Comparison of ENCODE assay signal across 8 mouse cellular contexts in the genomic region with DNA sequence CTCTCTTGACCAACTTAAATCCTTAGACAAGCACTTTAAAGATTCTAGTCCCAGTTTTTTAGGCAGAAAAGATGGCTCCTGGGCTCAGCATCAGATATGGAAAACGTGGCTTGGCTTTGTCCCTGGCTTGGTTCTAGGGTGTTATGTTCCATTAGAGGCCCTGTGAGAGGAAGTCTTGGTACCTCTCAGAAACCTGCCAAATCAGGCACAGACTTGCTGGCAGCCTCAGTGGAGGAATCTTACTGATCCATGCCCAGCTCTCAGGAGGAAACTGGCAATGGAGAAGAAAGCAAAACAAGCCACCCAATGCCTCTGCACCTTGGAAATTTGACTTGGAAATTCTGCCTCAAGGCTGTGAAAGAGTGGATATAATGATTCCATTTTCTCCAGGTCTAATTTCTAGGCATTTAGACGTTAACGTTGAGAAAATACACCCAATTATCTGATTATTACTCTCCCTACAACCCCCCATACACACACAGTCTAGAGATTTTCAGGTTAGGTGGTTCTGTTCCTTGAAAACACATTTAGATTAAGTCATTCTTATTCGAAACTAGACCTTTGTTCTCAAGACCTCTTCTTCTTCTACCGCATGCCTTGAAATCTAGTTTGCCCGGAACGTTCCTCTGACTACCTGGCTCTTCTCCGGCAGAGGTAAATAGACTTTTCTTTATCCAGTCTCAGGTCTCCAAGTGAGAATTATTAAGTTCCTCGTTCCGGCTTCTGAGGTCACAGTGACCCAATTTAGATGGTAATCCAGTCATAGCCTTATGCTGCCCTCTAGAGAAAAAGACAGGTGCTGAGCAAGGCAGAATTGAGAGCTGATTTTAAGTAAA. TPM values are rescaled to one million over a fixed set of nuclear protein-coding genes. Genes with fewer than 3 reads are reported as not detected.
DNase-seq lines count a peak whose midpoint lies in the region; ATAC-seq and TF ChIP-seq lines count a peak whose summit lies in the region.

No protein-coding gene starts in this region.

- TF ChIP-seq CTCF in Patski (IDR thresholded peaks at IDR 0.05): peak; percentile 71

- H3K36me3 ChIP-seq in heart, embryonic 12.5 days: peaks cover 14% of the 10 kb centered on the region
- peaks cover 11% of the 10 kb centered on the region; the same call in 1 of the 2 replicates for H3K36me3 ChIP-seq in embryonic facial prominence, embryonic 13.5 days
- H3K36me3 ChIP-seq in hindbrain, embryonic 14.5 days (replicated peaks; ENCODE audit: control insufficient read depth, insufficient read depth): peaks cover 7% of the 10 kb centered on the region; the same call in 1 of the 2 replicates
- H3K36me3 ChIP-seq in limb, embryonic 15.5 days: peaks cover 6% of the 10 kb centered on the region; the same call in 1 of the 2 replicates

- no peak overlapping the region for H3K27ac ChIP-seq in heart, embryonic 12.5 days (ENCODE audit: poor library complexity, severe bottlenecking)
- H3K27ac ChIP-seq in embryonic facial prominence, embryonic 13.5 days: peak overlapping the region; percentile 78
- peak overlapping the region; percentile 23; the same call in 1 of the 2 replicates for H3K27ac ChIP-seq in hindbrain, embryonic 14.5 days
- H3K27ac ChIP-seq in limb, embryonic 15.5 days: peak overlapping the region; percentile 84

- in situ Hi-C loops in Patski (cut with MboI; ENCODE audit: low pct_unique_long_range_greater_than_20kb): no loop called here

- H3K27me3 ChIP-seq in heart, embryonic 12.5 days (replicated peaks): no peaks in the 10 kb centered on the region
- no peaks in the 10 kb centered on the region for H3K27me3 ChIP-seq in Patski
- H3K27me3 ChIP-seq in embryonic facial prominence, embryonic 13.5 days: no peaks in the 10 kb centered on the region
- H3K27me3 ChIP-seq in hindbrain, embryonic 14.5 days (ENCODE audit: control insufficient read depth, insufficient read depth, low read length): no peaks in the 10 kb centered on the region
- no peaks in the 10 kb centered on the region for H3K27me3 ChIP-seq in limb, embryonic 15.5 days

- ATAC-seq in heart, embryonic 12.5 days (ENCODE audit: insufficient number of reproducible peaks, low FRiP score): no peak
- ATAC-seq in Patski: peak; percentile 69
- ATAC-seq in embryonic facial prominence, embryonic 13.5 days (ENCODE audit: insufficient number of reproducible peaks, insufficient read depth, low FRiP score, low TSS enrichment, low read depth): peak; percentile 82; the same call in 1 of the 2 replicates
- peak; percentile 77 for ATAC-seq in hindbrain, embryonic 14.5 days (ENCODE audit: low FRiP score)
- peak; percentile 82 for ATAC-seq in limb, embryonic 15.5 days (ENCODE audit: insufficient number of reproducible peaks, low FRiP score, low TSS enrichment, low read depth)

- CTCF ChIA-PET in Patski (lab: Charles Lee): interaction anchor here (0.6 to 2.1 kb wide), 11 partner anchors 9 to 237 kb away, joined by 3 to 18 read pairs (median 4); no protein-coding TSS in a partner anchor

- H3K9me3 ChIP-seq in heart, embryonic 12.5 days (replicated peaks): no peaks in the 10 kb centered on the region
- no peaks in the 10 kb centered on the region for H3K9me3 ChIP-seq in embryonic facial prominence, embryonic 13.5 days
- H3K9me3 ChIP-seq in hindbrain, embryonic 14.5 days (ENCODE audit: control insufficient read depth, low read length): no peaks in the 10 kb centered on the region
- H3K9me3 ChIP-seq in limb, embryonic 15.5 days: no peaks in the 10 kb centered on the region

- POLR2A ChIA-PET in Patski (lab: Charles Lee): interaction anchor here (0.7 kb wide), 1 partner anchor 11 kb away, joined by 5 read pairs; no protein-coding TSS in a partner anchor

- 42% methylated on average over 10 of the region's 10 CpGs for WGBS in heart, embryonic 12.5 days
- 21% methylated on average over 10 of the region's 10 CpGs for WGBS in embryonic facial prominence, embryonic 13.5 days
- WGBS in hindbrain, embryonic 14.5 days: 29% methylated on average over 10 of the region's 10 CpGs
- 26% methylated on average over 10 of the region's 10 CpGs for WGBS in limb, embryonic 15.5 days

- 0 out of 2 replicates have a peak, but pooled peaks cover 4% of the 10 kb centered on the region for H3K4me1 ChIP-seq in heart, embryonic 12.5 days (replicated peaks)
- peaks cover 16% of the 10 kb centered on the region for H3K4me1 ChIP-seq in embryonic facial prominence, embryonic 13.5 days
- peaks cover 7% of the 10 kb centered on the region; the same call in 1 of the 2 replicates for H3K4me1 ChIP-seq in hindbrain, embryonic 14.5 days (replicated peaks; ENCODE audit: control insufficient read depth, insufficient read depth, low read length)
- no peaks in the 10 kb centered on the region; the same call in 1 of the 2 replicates for H3K4me1 ChIP-seq in limb, embryonic 15.5 days

- DNase-seq in heart, adult 18-20 months: peak; percentile 46 to 55
- DNase-seq in Patski (ENCODE audit: low read depth, low spot score): no peak
- DNase-seq in hindbrain, embryonic 14.5 days (ENCODE audit: low spot score): peak; percentile 76
- peak; percentile 59 for DNase-seq in retina, adult 2 months (ENCODE audit: low read depth, low spot score)
- no peak for DNase-seq in spleen, postnatal 14 days (ENCODE audit: low spot score in 2 of 2)

- H3K9ac ChIP-seq in heart, embryonic 12.5 days: no peak overlapping the region
- H3K9ac ChIP-seq in embryonic facial prominence, embryonic 13.5 days: 0 out of 2 replicates have a peak overlapping the region, but pooled peaks have one; percentile 1
- H3K9ac ChIP-seq in hindbrain, embryonic 14.5 days: 0 out of 2 replicates have a peak overlapping the region, but pooled peaks have one; percentile 24
- H3K9ac ChIP-seq in limb, embryonic 15.5 days: no peak overlapping the region

- no peak overlapping the region for H3K4me3 ChIP-seq in heart, embryonic 12.5 days
- H3K4me3 ChIP-seq in embryonic facial prominence, embryonic 13.5 days: no peak overlapping the region; the same call in 1 of the 2 replicates
- no peak overlapping the region for H3K4me3 ChIP-seq in hindbrain, embryonic 14.5 days (replicated peaks; ENCODE audit: low read length)
- H3K4me3 ChIP-seq in limb, embryonic 15.5 days: no peak overlapping the region

- H3K4me2 ChIP-seq in heart, embryonic 12.5 days: no peak overlapping the region
- peak overlapping the region; percentile 37 for H3K4me2 ChIP-seq in embryonic facial prominence, embryonic 13.5 days
- H3K4me2 ChIP-seq in hindbrain, embryonic 14.5 days (replicated peaks): peak overlapping the region; percentile 17
- H3K4me2 ChIP-seq in limb, embryonic 15.5 days: no peak overlapping the region

RNA-seq across cellular contexts. Expression of gene Nepro, which starts 7.6 kb away (rescaled TPM):
- total RNA-seq in heart, adult 18-20 months (2021): 1 to 10 TPM; 3.6 to 4.5 TPM
- polyA plus RNA-seq in heart, embryonic 12.5 days (2016; fragmentation: Nextera tagmentation; extraction: Ambion mirVana): 6.8 and 7.1 TPM in 2 replicates
- polyA plus RNA-seq in Patski (2021): 12.2 TPM
- 9.9 and 10.0 TPM in 2 replicates for polyA plus RNA-seq in embryonic facial prominence, embryonic 13.5 days (2015; fragmentation: Nextera tagmentation; extraction: Ambion mirVana)
- 4.4 and 5.4 TPM in 2 replicates for polyA plus RNA-seq in hindbrain, embryonic 14.5 days (2014; fragmentation: Nextera tagmentation; extraction: Ambion mirVana)
- polyA plus RNA-seq in limb, embryonic 15.5 days (2015; fragmentation: Nextera tagmentation; extraction: Ambion mirVana): 6.9 and 7.4 TPM in 2 replicates

RNA-seq across cellular contexts. Expression of gene Gtpbp8, which starts 29.6 kb away (rescaled TPM):
- total RNA-seq in heart, adult 18-20 months (2021): 10 to 100 TPM in 1 of 2 experiments, 1 to 10 TPM in 1; 9.1 to 11.1 TPM
- 23.2 and 27.6 TPM in 2 replicates for polyA plus RNA-seq in heart, embryonic 12.5 days (2016; fragmentation: Nextera tagmentation; extraction: Ambion mirVana)
- polyA plus RNA-seq in Patski (2021): 18.2 TPM
- 29.7 and 32.7 TPM in 2 replicates for polyA plus RNA-seq in embryonic facial prominence, embryonic 13.5 days (2015; fragmentation: Nextera tagmentation; extraction: Ambion mirVana)
- polyA plus RNA-seq in hindbrain, embryonic 14.5 days (2014; fragmentation: Nextera tagmentation; extraction: Ambion mirVana): 41.5 and 43.8 TPM in 2 replicates
- polyA plus RNA-seq in limb, embryonic 15.5 days (2015; fragmentation: Nextera tagmentation; extraction: Ambion mirVana): 23.1 and 26.7 TPM in 2 replicates

RNA-seq across cellular contexts. Expression of gene Cd200r1, which starts 49.0 kb away (rescaled TPM):
- total RNA-seq in heart, adult 18-20 months (2021): under 1 TPM; 0.21 to 0.40 TPM
- polyA plus RNA-seq in heart, embryonic 12.5 days (2016; fragmentation: Nextera tagmentation; extraction: Ambion mirVana): 1.7 and 1.8 TPM in 2 replicates
- polyA plus RNA-seq in Patski (2021): 0.06 TPM
- 0.63 and 0.81 TPM in 2 replicates for polyA plus RNA-seq in embryonic facial prominence, embryonic 13.5 days (2015; fragmentation: Nextera tagmentation; extraction: Ambion mirVana)
- polyA plus RNA-seq in hindbrain, embryonic 14.5 days (2014; fragmentation: Nextera tagmentation; extraction: Ambion mirVana): 0.50 and 0.91 TPM in 2 replicates
- polyA plus RNA-seq in limb, embryonic 15.5 days (2015; fragmentation: Nextera tagmentation; extraction: Ambion mirVana): 2.6 and 3.1 TPM in 2 replicates

Comparison
In these comparisons a context has a peak if more than half of its experiments do, and no peak if none do; other contexts are left out.
1. DNase-seq: peak in heart, adult 18-20 months (2 of 2), hindbrain, embryonic 14.5 days (single experiment) and retina, adult 2 months (single experiment); none in Patski (single experiment) and spleen, postnatal 14 days (0 of 2).
2. H3K4me2 ChIP-seq: peak in embryonic facial prominence, embryonic 13.5 days (single experiment) and hindbrain, embryonic 14.5 days (single experiment); none in heart, embryonic 12.5 days (single experiment) and limb, embryonic 15.5 days (single experiment).
3. H3K9ac ChIP-seq: peak in embryonic facial prominence, embryonic 13.5 days (single experiment) and hindbrain, embryonic 14.5 days (single experiment); none in heart, embryonic 12.5 days (single experiment) and limb, embryonic 15.5 days (single experiment).